Mouse (Mus musculus): ENCODE measurements around the gene Gm17455. TPM values are rescaled to one million over a fixed set of nuclear protein-coding genes. Genes with fewer than 3 reads are reported as not detected.

Gene Gm17455
- polyA plus RNA-seq, 1 experiment from 2014 or later: 0.28 TPM

GRCm38 (mm10) chr10:60381142-60381925 is 18.2 kb upstream of the Gm17455 start:
- Histone ChIP-seq H3K36me3 (ENCODE audit: control insufficient read depth, insufficient read depth) (no peaks in the 10 kb centered on the region), H3K27me3 (ENCODE audit: control insufficient read depth, insufficient read depth, low read length) (no peaks in the 10 kb centered on the region), H3K27ac (ENCODE audit: low read length) (peak overlapping the region; percentile 52; the same call in 1 of the 2 replicates), H3K4me1 (ENCODE audit: control insufficient read depth, insufficient read depth, low read length) (peaks cover 4% of the 10 kb centered on the region; the same call in 1 of the 2 replicates), H3K9me3 (replicated peaks; ENCODE audit: control insufficient read depth, low read length) (no peaks in the 10 kb centered on the region), H3K9ac (ENCODE audit: low read length) (no peak overlapping the region), H3K4me2 (ENCODE audit: low read depth, low read length) (no peak overlapping the region), H3K4me3 (ENCODE audit: low read length) (no peak overlapping the region)
- ATAC-seq (replicated peaks; ENCODE audit: extremely low read depth, insufficient read depth, low FRiP score): no peak; the same call in 1 of the 2 replicates
- 58% methylated on average over 10 of the region's 10 CpGs for WGBS

- WGBS: 69% methylated on average over 2 of the region's 2 CpGs
- Histone ChIP-seq H3K4me3 (ENCODE audit: low read length) (no peak overlapping the region), H3K4me1 (ENCODE audit: control insufficient read depth, insufficient read depth, low read length) (peaks cover 18% of the 10 kb centered on the region), H3K4me2 (ENCODE audit: low read depth, low read length) (no peak overlapping the region), H3K36me3 (ENCODE audit: control insufficient read depth, insufficient read depth) (no peaks in the 10 kb centered on the region), H3K9me3 (replicated peaks; ENCODE audit: control insufficient read depth, low read length) (no peaks in the 10 kb centered on the region; the same call in 1 of the 2 replicates), H3K27me3 (ENCODE audit: control insufficient read depth, insufficient read depth, low read length) (no peaks in the 10 kb centered on the region), H3K9ac (ENCODE audit: low read length) (no peak overlapping the region), H3K27ac (ENCODE audit: low read length) (no peak overlapping the region)
- ATAC-seq (replicated peaks; ENCODE audit: extremely low read depth, insufficient read depth, low FRiP score): no peak
Observed at GRCm38 (mm10) chr10:60388332-60388731, 11.2 kb upstream of the Gm17455 start.

GRCm38 (mm10) chr10:60389447-60389865 is 10.1 kb upstream of the Gm17455 start:
- peaks cover 18% of the 10 kb centered on the region for H3K4me1 ChIP-seq (ENCODE audit: control insufficient read depth, insufficient read depth, low read length)
- no peaks in the 10 kb centered on the region for H3K36me3 ChIP-seq (ENCODE audit: control insufficient read depth, insufficient read depth)
- H3K27ac ChIP-seq (ENCODE audit: low read length): peak overlapping the region; percentile 58; the same call in 1 of the 2 replicates
- H3K4me2 ChIP-seq (ENCODE audit: low read depth, low read length): peak overlapping the region; percentile 44
- H3K9me3 ChIP-seq (replicated peaks; ENCODE audit: control insufficient read depth, low read length): no peaks in the 10 kb centered on the region; the same call in 1 of the 2 replicates
- H3K9ac ChIP-seq (ENCODE audit: low read length): no peak overlapping the region
- no peak overlapping the region for H3K4me3 ChIP-seq (ENCODE audit: low read length)
- H3K27me3 ChIP-seq (ENCODE audit: control insufficient read depth, insufficient read depth, low read length): no peaks in the 10 kb centered on the region
- 7% methylated on average over 9 of the region's 9 CpGs for WGBS
- ATAC-seq (replicated peaks; ENCODE audit: extremely low read depth, insufficient read depth, low FRiP score): peak; percentile 47; the same call in 1 of the 2 replicates

- Histone ChIP-seq H3K9ac (ENCODE audit: low read length) (no peak overlapping the region), H3K9me3 (replicated peaks; ENCODE audit: control insufficient read depth, low read length) (no peaks in the 10 kb centered on the region; the same call in 1 of the 2 replicates), H3K27me3 (ENCODE audit: control insufficient read depth, insufficient read depth, low read length) (no peaks in the 10 kb centered on the region), H3K36me3 (ENCODE audit: control insufficient read depth, insufficient read depth) (no peaks in the 10 kb centered on the region), H3K4me1 (ENCODE audit: control insufficient read depth, insufficient read depth, low read length) (peaks cover 21% of the 10 kb centered on the region), H3K4me3 (ENCODE audit: low read length) (no peak overlapping the region), H3K4me2 (ENCODE audit: low read depth, low read length) (no peak overlapping the region), H3K27ac (ENCODE audit: low read length) (peak overlapping the region; percentile 58; the same call in 1 of the 2 replicates)
- 45% methylated on average over 6 of the region's 6 CpGs for WGBS
- no peak for ATAC-seq (replicated peaks; ENCODE audit: extremely low read depth, insufficient read depth, low FRiP score)
Observed at GRCm38 (mm10) chr10:60390177-60390903, 9.2 kb upstream of the Gm17455 start.

- H3K27me3 ChIP-seq (ENCODE audit: control insufficient read depth, insufficient read depth, low read length): no peaks in the 10 kb centered on the region
- H3K9ac ChIP-seq (ENCODE audit: low read length): no peak overlapping the region
- WGBS: 69% methylated on average over 5 of the region's 5 CpGs
- H3K27ac ChIP-seq (ENCODE audit: low read length): no peak overlapping the region
- peaks cover 21% of the 10 kb centered on the region for H3K4me1 ChIP-seq (ENCODE audit: control insufficient read depth, insufficient read depth, low read length)
- no peak for ATAC-seq (replicated peaks; ENCODE audit: extremely low read depth, insufficient read depth, low FRiP score)
- H3K36me3 ChIP-seq (ENCODE audit: control insufficient read depth, insufficient read depth): no peaks in the 10 kb centered on the region
- H3K9me3 ChIP-seq (replicated peaks; ENCODE audit: control insufficient read depth, low read length): no peaks in the 10 kb centered on the region; the same call in 1 of the 2 replicates
- H3K4me2 ChIP-seq (ENCODE audit: low read depth, low read length): no peak overlapping the region
- H3K4me3 ChIP-seq (ENCODE audit: low read length): no peak overlapping the region
Observed at GRCm38 (mm10) chr10:60390904-60391420, 8.6 kb upstream of the Gm17455 start.

- Histone ChIP-seq H3K27ac (ENCODE audit: low read length) (no peak overlapping the region), H3K36me3 (ENCODE audit: control insufficient read depth, insufficient read depth) (no peaks in the 10 kb centered on the region), H3K9me3 (replicated peaks; ENCODE audit: control insufficient read depth, low read length) (no peaks in the 10 kb centered on the region; the same call in 1 of the 2 replicates), H3K4me1 (ENCODE audit: control insufficient read depth, insufficient read depth, low read length) (peaks cover 21% of the 10 kb centered on the region), H3K4me3 (ENCODE audit: low read length) (no peak overlapping the region), H3K9ac (ENCODE audit: low read length) (no peak overlapping the region), H3K27me3 (ENCODE audit: control insufficient read depth, insufficient read depth, low read length) (no peaks in the 10 kb centered on the region), H3K4me2 (ENCODE audit: low read depth, low read length) (no peak overlapping the region)
- ATAC-seq (replicated peaks; ENCODE audit: extremely low read depth, insufficient read depth, low FRiP score): no peak
- 89% methylated on average over 9 of the region's 9 CpGs for WGBS
Observed at GRCm38 (mm10) chr10:60391661-60392060, 7.9 kb upstream of the Gm17455 start.

- Histone ChIP-seq H3K4me3 (ENCODE audit: low read length) (no peak overlapping the region), H3K36me3 (ENCODE audit: control insufficient read depth, insufficient read depth) (no peaks in the 10 kb centered on the region), H3K9ac (ENCODE audit: low read length) (no peak overlapping the region), H3K27ac (ENCODE audit: low read length) (no peak overlapping the region), H3K9me3 (replicated peaks; ENCODE audit: control insufficient read depth, low read length) (no peaks in the 10 kb centered on the region), H3K27me3 (ENCODE audit: control insufficient read depth, insufficient read depth, low read length) (no peaks in the 10 kb centered on the region), H3K4me2 (ENCODE audit: low read depth, low read length) (no peak overlapping the region), H3K4me1 (ENCODE audit: control insufficient read depth, insufficient read depth, low read length) (peaks cover 8% of the 10 kb centered on the region)
- ATAC-seq (replicated peaks; ENCODE audit: extremely low read depth, insufficient read depth, low FRiP score): no peak
- WGBS: 46% methylated on average over 7 of the region's 7 CpGs
Observed at GRCm38 (mm10) chr10:60394936-60395335, 4.6 kb upstream of the Gm17455 start.

GRCm38 (mm10) chr10:60395605-60396004 is 3.9 kb upstream of the Gm17455 start:
- Histone ChIP-seq H3K4me3 (ENCODE audit: low read length) (no peak overlapping the region), H3K27me3 (ENCODE audit: control insufficient read depth, insufficient read depth, low read length) (no peaks in the 10 kb centered on the region), H3K27ac (ENCODE audit: low read length) (no peak overlapping the region), H3K9me3 (replicated peaks; ENCODE audit: control insufficient read depth, low read length) (no peaks in the 10 kb centered on the region), H3K4me2 (ENCODE audit: low read depth, low read length) (no peak overlapping the region), H3K36me3 (ENCODE audit: control insufficient read depth, insufficient read depth) (no peaks in the 10 kb centered on the region), H3K9ac (ENCODE audit: low read length) (no peak overlapping the region), H3K4me1 (ENCODE audit: control insufficient read depth, insufficient read depth, low read length) (peaks cover 2% of the 10 kb centered on the region; the same call in 1 of the 2 replicates)
- no peak for ATAC-seq (replicated peaks; ENCODE audit: extremely low read depth, insufficient read depth, low FRiP score)
- WGBS: 66% methylated on average over 5 of the region's 5 CpGs

All from heart, embryonic 16.5 days (tissue).